Mouse (Mus musculus): ENCODE measurements at regions not wholly inside any gene's neighbourhood (a gene's known extent, or its start where the extent isn't known, plus 50 kb on each side); places are given as distances from the start of the nearest gene placed in this dataset.
A peak's percentile ranks its signal among the peaks of the same experiment; 100 is the strongest.

DNA sequence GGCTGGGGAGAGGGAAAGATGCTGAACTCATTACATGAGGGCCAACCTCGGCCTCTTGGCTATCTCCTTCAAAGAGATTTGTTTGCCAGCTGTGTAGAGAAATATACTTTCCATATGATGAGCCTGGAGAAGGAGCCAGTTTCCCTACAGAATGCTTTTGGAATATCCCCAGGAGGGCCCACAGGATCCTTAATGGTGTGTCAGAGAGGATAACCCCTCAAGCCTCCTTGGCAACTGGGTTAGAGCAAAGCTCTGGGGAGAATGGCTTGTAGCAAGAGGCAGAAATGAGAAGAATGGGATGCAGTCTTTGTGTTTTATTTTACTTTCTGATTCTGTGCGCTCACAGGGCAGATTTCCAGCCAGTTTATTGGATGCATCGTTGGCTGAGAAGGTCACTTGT, 353.9 kb downstream of the Dmrt2 start:
- no peak for DNase-seq (ENCODE audit: extremely low spot score in 1 of 2, low spot score in 1 of 2)

DNA sequence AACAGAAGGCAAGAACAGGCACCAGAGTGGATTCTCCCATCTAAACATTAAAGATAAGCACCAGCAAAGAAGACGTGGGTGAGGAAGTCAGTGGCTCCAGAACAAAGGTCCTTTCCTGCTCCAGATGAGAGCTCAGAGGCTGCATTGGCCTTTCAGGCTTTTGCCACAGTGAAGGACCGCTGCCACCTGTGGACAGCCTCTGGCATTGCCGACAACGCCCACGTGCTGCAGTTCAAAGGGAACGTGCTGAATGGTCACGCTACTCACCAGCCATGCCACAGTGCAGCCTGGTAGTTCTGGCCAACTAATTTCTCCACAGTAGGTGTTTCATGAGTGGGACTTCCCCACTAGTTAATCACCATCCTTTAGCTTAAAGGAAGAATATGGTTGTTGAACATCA, 365.1 kb downstream of the Dmrt2 start:
- DNase-seq (ENCODE audit: extremely low spot score in 1 of 2, low spot score in 1 of 2): peak in 1 of 2 experiments; percentile 5

DNA sequence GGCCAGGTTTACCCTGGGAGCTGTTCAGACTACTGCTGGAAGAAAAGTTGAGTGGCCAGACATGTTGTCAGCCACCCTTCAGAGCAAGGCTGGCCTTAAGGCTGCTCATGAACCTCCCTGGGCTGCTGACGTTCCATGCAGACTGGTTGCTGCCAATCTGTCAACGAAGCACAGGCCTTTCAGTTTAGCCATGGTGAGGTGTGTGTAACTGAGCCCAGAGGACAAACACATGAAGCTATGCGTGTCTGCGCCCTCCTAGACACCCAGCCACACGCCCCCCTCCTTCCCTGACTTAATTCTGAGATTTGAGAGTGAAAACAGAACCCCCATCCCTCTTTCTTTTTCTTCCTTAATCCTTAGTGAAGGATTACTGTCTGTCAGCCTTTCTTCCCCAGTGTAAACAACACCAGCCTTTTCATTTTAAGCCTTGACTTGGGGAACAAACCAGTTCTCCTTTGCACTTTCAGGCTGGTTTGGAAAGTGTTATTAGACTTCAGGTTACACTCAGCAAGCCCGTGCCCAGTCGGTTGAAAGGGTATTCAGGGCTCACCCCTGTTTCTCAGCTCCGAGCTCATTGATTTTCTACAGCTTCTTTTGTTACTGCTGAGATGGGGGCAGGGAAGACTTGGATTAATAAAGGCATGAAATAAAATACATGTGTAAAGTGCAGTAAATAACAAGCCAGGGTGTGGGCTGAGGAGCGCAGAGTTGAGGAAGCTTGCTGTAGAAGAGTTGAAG, 379.4 kb downstream of the Dmrt2 start:
- DNase-seq (ENCODE audit: extremely low spot score in 1 of 2, low spot score in 1 of 2): no peak

DNA sequence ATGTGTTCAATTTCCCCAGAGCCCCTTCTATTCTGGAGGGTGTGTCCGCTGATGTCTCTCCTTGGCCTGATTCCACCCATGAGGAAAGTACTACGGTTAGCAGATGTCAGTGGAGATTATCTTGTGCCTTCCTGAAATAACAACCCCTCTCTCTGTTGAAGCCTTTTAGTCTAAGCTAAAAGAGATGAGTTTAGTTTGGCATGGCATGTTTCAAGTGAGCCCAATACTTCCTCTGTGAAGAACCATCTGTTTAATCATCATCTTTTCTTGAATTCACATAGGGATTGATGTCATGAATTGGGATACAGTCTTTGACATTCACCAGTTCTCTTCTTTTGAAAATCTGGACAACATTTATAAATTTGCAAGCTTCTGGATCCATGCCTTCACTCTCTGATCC, 387.5 kb downstream of the Dmrt2 start:
- DNase-seq (ENCODE audit: extremely low spot score in 1 of 2, low spot score in 1 of 2): no peak

DNA sequence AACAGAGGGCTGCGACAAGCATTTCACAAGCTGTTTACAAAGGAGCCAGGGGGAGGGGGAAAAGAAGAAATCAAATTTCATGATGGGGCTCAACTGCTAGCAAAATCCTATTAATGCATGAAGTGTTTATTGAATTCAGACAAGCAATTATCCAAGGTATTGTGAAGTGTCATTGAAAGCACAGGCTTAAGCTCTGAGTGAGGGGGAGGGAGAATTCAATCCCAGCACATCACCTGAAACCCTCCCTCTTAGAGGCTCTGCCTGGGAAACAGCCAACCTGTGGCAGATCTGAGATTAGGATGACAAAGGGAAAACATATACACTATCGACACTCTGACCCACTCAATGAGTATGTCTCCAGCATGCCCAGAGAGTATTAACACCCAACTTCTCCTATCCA, 396.3 kb downstream of the Dmrt2 start:
- no peak for DNase-seq (ENCODE audit: extremely low spot score in 1 of 2, low spot score in 1 of 2)

DNA sequence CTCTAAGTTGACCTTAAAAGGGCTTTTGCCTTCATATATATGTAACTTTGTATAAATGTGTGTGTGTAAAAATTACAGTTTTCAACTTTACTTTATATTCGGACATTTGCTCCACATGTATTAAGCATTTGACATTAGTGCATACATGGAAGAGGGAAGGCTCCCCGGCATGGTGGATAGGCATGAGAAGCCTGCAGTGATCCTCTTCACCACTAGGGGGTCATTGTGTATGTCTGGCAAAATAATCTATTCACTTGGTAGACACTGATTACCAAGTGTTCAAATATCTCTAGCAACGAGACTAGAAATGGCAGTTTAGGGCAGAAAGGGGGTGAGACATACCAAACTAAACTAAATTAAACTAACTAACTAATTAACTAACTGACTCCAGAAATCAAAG, 397.7 kb downstream of the Dmrt2 start:
- no peak for DNase-seq (ENCODE audit: extremely low spot score in 1 of 2, low spot score in 1 of 2)

DNA sequence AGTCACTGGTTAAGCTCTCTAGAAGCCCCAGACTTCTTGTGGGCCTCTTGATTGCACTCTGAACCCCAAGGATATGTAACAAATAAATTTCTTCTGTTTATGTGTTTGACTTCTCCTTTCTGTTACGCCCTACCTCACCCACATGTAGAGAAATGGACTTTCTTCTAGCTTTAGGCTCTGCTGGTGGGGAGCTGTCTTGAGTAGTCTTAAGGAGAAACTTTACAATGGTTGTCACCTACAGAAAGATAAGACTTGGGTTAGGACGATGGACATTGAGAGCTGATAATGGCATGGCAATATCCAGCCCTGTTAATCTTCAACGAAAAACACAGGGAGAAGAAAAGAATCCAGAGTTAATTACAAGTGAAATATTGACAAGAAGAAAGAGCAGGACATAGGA, 416.1 kb downstream of the Dmrt2 start:
- no peak for DNase-seq (ENCODE audit: extremely low spot score in 1 of 2, low spot score in 1 of 2)

DNA sequence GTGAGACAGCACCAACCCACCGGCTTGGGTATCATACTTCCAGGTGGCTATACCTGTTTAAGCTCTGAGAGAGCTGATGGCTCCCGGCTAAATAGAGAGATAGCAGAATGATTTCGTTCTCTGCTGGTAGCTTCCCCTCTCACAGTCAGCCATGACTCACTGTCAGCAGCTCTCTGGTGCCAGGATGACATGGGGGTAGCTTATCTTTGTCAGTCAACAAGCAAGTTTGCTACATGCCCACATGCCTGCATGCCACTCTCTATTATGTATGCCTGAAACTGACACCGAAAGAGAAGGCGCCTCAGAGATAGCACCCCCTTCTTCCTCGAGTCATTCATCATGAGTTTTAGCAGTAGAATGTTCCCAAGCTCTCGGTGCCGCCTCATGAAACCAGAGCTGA, 419.2 kb downstream of the Dmrt2 start:
- no peak for DNase-seq (ENCODE audit: extremely low spot score in 1 of 2, low spot score in 1 of 2)

DNA sequence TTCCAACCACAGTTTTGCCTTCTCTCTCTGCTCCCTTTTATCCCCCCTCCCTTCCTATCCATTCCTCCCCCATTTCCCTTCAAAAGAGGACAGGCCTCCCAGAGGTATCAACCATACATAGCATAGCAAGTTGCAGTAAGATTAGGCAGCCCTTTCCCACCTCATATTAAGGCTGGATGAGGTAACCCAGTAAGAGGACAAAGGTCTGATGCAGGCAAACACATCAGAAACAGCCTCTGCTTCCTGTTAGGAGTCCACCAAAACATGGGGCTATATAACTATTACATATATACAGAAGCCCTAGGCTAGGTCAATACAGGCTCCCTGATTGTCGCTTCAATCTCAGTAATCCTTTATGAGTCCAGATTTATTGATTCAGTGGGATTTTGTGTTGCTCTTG, 421.6 kb downstream of the Dmrt2 start:
- DNase-seq (ENCODE audit: extremely low spot score in 1 of 2, low spot score in 1 of 2): no peak

DNA sequence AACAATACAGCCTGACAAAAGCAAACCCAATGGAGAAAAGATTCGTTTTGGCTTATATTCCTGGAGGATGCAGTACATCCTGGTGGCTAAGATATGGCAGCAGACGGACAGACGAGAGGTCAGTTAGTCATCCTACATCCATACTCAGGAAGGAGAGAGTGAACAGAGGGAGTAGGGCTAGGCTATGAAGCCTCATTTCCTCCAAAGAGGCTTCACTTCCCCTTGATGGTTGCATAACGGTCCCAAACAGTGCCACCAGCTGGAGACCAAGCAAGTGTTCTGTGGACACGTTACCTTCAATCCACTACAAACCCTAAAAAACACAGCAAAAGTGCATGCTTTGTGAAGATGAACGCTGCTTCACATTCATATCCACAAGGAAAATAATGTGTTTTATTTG, 442.1 kb downstream of the Dmrt2 start:
- DNase-seq (ENCODE audit: extremely low spot score in 1 of 2, low spot score in 1 of 2): no peak

DNA sequence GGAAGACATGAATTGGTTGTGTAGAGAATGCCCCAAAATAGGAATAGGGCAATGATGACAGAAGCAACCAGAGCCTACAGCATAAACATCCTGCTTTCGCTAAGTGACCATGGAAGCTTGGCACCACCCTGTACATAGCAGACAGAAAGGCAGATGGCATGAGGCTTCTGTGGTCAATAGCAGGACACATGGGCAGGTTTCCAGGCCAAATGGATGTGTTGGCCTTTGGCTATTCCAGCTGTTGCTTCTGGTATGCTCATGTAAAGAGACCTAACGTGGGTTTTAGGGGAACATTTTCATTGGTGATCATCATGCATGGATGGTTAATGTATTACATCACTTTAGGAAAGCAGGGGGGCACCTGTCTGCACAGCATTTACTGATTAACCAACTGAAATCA, 456.2 kb downstream of the Dmrt2 start:
- no peak for DNase-seq (ENCODE audit: extremely low spot score in 1 of 2, low spot score in 1 of 2)

DNA sequence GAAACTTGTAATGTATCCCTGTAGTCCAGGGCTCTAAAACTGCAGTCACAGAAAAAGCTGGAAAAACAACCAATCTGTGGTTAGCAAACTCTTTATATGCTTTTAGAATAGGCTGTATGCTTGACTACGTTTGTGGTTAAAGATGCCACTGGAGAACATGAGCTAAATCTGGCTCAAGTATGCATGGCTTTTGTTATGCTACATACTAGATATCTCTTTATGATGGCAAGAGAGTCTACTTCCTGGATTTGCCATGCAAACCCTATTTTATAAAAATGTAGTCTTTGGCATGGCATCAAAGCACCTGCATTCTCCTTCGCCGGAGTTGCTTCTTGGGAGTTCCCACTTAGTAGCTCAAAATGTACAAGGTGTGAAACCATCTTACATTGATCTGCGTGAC, 462.2 kb downstream of the Dmrt2 start:
- no peak for DNase-seq (ENCODE audit: extremely low spot score in 1 of 2, low spot score in 1 of 2)

DNA sequence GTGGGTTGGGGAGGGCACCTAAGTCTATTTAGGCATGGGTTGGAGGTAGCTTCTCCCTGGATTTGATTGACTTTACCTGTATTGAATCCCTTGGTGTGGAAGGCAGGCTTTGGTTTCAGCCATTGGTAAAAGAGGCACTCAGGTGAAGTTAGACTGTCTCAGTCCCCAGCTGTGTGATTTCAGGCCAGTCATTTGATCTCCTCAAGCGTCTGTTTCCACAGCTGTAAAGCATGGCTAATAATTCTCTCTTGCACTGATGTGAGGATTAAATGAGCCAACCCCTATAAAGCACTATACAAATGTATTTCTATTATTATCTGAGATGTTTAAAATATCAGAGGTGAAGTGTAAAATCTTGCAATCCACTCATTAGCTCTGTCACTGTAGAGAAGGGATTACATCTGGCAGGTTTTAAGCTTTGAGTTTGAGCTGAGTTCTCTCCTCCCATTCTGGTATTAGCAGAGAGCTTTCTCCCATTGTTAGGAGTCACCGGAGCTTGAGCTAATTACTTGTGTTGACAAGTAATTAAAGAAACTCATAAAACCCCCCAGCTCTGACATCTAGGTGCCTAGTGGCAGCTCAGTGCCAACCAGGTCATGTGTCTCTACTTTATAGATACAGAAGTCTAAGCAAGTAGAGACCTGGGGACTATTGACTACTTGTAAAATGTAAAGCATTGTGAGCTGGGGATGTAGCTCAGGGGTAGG, 463.3 kb downstream of the Dmrt2 start:
- no peak for DNase-seq (ENCODE audit: extremely low spot score in 1 of 2, low spot score in 1 of 2)

DNA sequence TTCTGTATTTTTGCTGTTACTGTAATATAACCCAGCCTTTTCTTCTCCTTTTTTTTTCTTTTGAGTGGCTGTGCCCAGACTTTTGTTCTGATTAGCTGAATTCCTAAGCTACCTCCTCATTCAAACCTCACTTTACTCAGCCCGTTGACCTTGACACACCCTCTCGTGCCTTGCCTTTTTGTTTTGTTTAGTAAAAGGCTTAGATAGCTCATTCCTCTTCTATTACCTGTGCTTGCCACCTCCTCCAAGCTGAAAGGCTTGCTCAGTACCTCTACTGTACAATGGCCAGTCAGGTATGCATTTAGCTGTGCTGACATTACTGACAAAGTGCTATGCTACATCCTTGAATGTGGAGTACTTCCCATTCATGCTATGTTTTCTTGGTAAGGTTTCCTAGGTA, 464.2 kb upstream of the Smarca2 start:
- no peak for DNase-seq (ENCODE audit: extremely low spot score in 1 of 2, low spot score in 1 of 2)

DNA sequence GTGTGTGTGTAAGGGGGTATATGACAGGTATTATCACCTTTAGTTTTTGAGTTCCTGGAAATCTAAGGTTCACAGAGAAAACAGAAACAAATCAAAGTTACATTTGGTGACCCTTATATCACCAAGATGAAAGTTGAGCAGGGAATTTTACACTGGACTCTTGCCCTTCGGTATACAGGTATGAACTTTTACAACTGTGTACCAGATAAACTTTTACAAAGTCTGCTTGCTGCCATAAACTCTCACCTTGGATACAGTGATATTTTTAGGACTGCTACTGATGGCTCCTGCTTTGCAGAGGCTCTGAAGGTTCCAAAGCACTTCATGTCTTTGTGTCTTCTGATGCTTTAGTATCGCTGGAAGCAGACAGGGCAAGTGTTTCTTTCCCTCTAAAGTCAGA, 461.3 kb upstream of the Smarca2 start:
- no peak for DNase-seq (ENCODE audit: extremely low spot score in 1 of 2, low spot score in 1 of 2)

DNA sequence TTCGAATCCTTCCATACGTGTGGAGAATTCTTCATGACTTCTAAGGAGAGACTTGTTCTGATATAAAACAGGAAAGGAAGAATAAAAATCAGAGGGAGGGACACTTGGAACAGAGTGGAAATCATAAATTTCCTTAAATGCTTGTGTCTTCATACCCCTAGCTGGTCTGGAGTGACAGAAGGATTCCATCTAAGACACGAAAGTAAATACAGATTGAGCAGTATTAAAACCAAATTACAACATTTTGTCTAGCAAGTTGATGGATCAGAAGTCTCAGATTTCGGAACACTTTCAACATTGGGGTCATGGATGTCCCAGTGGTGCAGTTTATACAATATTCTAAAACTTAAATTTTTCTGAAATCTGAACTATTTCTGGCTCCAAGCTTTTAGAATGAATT, 453.6 kb upstream of the Smarca2 start:
- no peak for DNase-seq (ENCODE audit: extremely low spot score in 1 of 2, low spot score in 1 of 2)

DNA sequence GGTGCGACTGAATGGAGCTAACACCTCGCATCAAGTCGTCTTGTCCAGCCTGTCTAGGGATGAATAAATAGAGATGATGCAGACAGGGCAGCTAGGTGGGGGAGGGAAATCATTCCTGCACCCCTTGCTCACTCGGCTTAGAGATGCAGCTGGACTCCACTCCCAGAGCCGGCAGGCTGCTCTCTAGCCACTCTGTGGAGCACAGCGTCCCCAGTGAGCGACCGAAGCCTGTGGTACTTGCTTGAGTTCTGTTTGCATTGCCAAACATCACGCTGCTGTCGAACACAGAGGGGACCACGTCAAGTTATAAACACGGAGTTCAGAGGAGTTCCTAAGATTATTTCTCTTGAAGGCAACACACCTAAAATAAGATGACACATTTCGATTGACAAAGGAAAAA, 439.9 kb upstream of the Smarca2 start:
- no peak for DNase-seq (ENCODE audit: extremely low spot score in 1 of 2, low spot score in 1 of 2)

DNA sequence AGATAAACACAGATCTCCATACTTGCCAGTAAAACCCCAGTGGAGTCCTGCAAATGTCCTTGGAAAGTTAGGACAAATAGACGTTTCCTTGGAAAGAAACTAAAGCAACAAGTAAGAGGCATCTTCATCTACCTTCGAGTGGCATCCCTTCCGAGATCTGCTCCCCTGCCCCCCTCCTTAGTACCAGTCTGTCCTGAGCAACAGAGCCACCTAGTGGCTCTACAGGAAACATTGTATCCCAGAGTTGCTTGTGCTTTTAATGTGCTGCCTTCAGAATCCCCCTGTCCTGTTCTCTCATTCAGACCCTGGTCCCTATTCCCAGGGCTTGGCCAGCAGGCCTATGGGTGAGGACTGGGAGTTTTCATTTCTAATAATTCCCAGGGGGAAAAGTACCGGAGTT, 423.1 kb upstream of the Smarca2 start:
- DNase-seq (ENCODE audit: extremely low spot score in 1 of 2, low spot score in 1 of 2): no peak

DNA sequence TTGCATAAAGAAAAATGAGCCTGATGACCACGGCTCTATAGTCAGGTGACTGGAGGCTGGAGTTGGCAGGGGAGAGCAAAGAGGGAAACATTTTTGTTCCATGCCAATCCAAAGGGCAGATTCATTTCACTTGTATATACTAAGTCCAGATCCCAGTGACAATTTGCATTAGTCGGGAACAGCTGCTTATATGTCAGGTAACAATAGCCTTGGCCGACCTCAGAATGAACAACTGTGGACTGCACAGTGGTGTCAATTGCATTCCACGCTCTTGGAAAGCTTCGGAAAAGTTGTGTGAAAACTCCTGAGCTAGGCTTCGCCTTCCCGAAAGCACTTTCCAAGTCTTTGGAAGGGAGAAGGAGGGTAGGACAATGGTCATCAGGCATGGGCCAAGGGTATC, 419.8 kb upstream of the Smarca2 start:
- no peak for DNase-seq (ENCODE audit: extremely low spot score in 1 of 2, low spot score in 1 of 2)

DNA sequence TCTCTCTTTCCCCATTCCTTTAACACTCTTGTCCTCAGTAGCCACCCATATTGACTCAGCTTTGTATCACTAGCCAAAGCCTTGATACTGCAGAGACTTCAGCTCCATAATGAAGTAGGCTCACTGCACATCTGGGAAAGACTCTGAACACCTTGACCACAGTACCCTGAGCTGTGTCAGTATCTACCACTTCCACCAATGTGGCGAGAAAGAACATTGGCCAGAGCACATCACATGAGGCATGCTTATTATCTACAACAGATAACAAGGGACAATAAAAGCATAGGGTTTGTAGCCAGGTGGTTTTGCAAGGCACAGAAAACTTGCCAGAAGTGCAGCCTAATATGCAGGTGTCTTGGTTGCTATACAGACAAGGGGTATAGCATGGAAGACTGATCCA, 414.0 kb upstream of the Smarca2 start:
- DNase-seq (ENCODE audit: extremely low spot score in 1 of 2, low spot score in 1 of 2): no peak

DNA sequence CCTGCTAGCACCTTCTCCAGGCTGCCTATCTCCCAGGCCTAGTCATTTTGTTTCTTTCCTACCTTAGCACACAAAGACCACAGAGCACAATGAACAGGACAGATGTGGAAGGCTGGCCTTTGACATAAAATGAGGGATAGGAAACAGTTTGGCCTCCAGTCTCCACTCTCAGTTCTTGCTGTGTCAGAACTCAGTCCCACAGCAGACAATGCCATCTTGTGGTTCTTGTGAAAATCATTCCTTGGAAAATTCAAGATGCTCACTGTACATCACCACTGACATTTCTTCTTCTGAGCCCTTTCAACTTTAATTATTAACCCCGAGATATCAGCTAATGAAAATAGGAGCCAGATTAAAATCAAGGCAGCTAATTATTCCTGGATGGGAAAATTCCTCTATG, 411.2 kb upstream of the Smarca2 start:
- DNase-seq (ENCODE audit: extremely low spot score in 1 of 2, low spot score in 1 of 2): no peak

DNA sequence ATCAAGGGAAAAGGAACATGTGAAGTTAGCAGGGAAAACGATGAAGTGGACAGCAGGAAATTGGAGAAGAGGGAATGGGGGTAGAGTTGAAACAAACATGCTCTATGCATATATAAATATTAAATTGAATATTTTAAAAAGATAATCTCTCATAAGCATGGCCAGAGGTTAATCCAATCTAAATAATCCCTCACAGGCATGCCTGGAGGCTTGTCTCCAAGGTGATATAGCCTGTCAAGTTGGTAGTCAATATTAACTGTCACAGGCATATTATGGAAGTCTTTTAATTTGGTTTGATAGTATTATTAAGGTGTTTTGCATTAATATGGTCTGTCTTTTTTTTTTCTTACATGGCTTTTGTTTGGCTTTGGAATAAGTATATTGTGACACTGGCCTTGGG, 396.1 kb upstream of the Smarca2 start:
- no peak for DNase-seq (ENCODE audit: extremely low spot score in 1 of 2, low spot score in 1 of 2)

All from layer of hippocampus, postnatal 25 days (tissue).